In genomic region chr6:31590754-31591153, GRCm38 (mm10) we compare ENCODE assay signal across 30 mouse cellular contexts. TPM values are rescaled to one million over a fixed set of nuclear protein-coding genes. Genes with fewer than 3 reads are reported as not detected.
A peak's percentile ranks its signal among the peaks of the same experiment; 100 is the strongest.
DNase-seq lines count a peak whose midpoint lies in the region; ATAC-seq and TF ChIP-seq lines count a peak whose summit lies in the region.
"Had no signal": no experiment of that assay in that cellular context is flagged by ENCODE, and none has a peak within 500 bp of the region (broad histone marks: within the 10 kb centered on the region; RNA-seq: fewer than 3 reads in every experiment).

No protein-coding gene starts in this region.

- no peak overlapping the region for H3K9ac ChIP-seq in intestine, embryonic 16.5 days (ENCODE audit: low read depth, low read length)
- H3K9ac ChIP-seq in liver, embryonic 13.5 days = peak overlapping the region; percentile 51; the same call in 1 of the 2 replicates
- H3K9ac ChIP-seq in stomach, postnatal 0 days (ENCODE audit: low read length) = no peak overlapping the region
- H3K9ac ChIP-seq: forebrain, embryonic 12.5 days; heart, embryonic 13.5 days; limb, embryonic 15.5 days; lung, embryonic 15.5 days; midbrain, embryonic 12.5 days; neural tube, embryonic 12.5 days had no signal

- peak; percentile 64 for ATAC-seq in intestine, embryonic 16.5 days
- ATAC-seq in liver, embryonic 13.5 days (ENCODE audit: low read depth) = peak; percentile 27
- ATAC-seq in stomach, postnatal 0 days (ENCODE audit: low FRiP score, low TSS enrichment) = 0 out of 2 replicates have a peak, but pooled peaks have one; percentile 26
- ATAC-seq: hindbrain, embryonic 16.5 days had no signal

- intact Hi-C loops in left cerebral cortex, postnatal 4 days (cut with DNase I) = no loop called here

- H3K27ac ChIP-seq in intestine, embryonic 16.5 days (ENCODE audit: low read length) = no peak overlapping the region
- H3K27ac ChIP-seq in liver, embryonic 13.5 days = peak overlapping the region; percentile 92
- no peak overlapping the region for H3K27ac ChIP-seq in stomach, postnatal 0 days (replicated peaks)
- H3K27ac ChIP-seq: forebrain, embryonic 12.5 days; heart, embryonic 13.5 days; layer of hippocampus, adult 2 months; limb, embryonic 10.5 days; limb, embryonic 15.5 days; lung, embryonic 15.5 days; midbrain, embryonic 12.5 days; neural tube, embryonic 12.5 days had no signal

- H3K36me3 ChIP-seq in intestine, embryonic 16.5 days (ENCODE audit: control insufficient read depth, insufficient read depth, low read length) = no peaks in the 10 kb centered on the region
- H3K36me3 ChIP-seq in liver, embryonic 13.5 days = no peaks in the 10 kb centered on the region
- no peaks in the 10 kb centered on the region for H3K36me3 ChIP-seq in stomach, postnatal 0 days (ENCODE audit: control insufficient read depth, insufficient read depth, low read length)
- H3K36me3 ChIP-seq: forebrain, embryonic 12.5 days; heart, embryonic 13.5 days; limb, embryonic 10.5 days; limb, embryonic 15.5 days; lung, embryonic 15.5 days; midbrain, embryonic 12.5 days; neural tube, embryonic 12.5 days had no signal

- no peak for TF ChIP-seq CTCF in stomach, postnatal 0 days (IDR thresholded peaks at IDR 0.05; ENCODE audit: low read depth)

- H3K9me3 ChIP-seq in intestine, embryonic 16.5 days (ENCODE audit: control insufficient read depth, low read length) = no peaks in the 10 kb centered on the region
- H3K9me3 ChIP-seq in liver, embryonic 13.5 days (replicated peaks) = no peaks in the 10 kb centered on the region
- no peaks in the 10 kb centered on the region for H3K9me3 ChIP-seq in stomach, postnatal 0 days (ENCODE audit: control insufficient read depth, low read length)
- H3K9me3 ChIP-seq: forebrain, embryonic 12.5 days; heart, embryonic 13.5 days; limb, embryonic 10.5 days; limb, embryonic 15.5 days; lung, embryonic 15.5 days; midbrain, embryonic 12.5 days; neural tube, embryonic 12.5 days had no signal

- WGBS in intestine, embryonic 16.5 days = 44% methylated on average over 2 of the region's 2 CpGs
- WGBS in liver, embryonic 13.5 days (ENCODE audit: insufficient replicate concordance) = 10% methylated on average over 2 of the region's 2 CpGs
- WGBS in stomach, postnatal 0 days = 60% methylated on average over 2 of the region's 2 CpGs

- H3K27me3 ChIP-seq in intestine, embryonic 16.5 days (replicated peaks; ENCODE audit: control insufficient read depth, insufficient read depth, low read length) = no peaks in the 10 kb centered on the region
- no peaks in the 10 kb centered on the region for H3K27me3 ChIP-seq in liver, embryonic 13.5 days
- no peaks in the 10 kb centered on the region for H3K27me3 ChIP-seq in stomach, postnatal 0 days (ENCODE audit: control insufficient read depth, insufficient read depth, low read length)
- H3K27me3 ChIP-seq: forebrain, embryonic 12.5 days; heart, embryonic 13.5 days; limb, embryonic 15.5 days; lung, embryonic 15.5 days; megakaryocyte, embryonic 14.5 days; midbrain, embryonic 12.5 days; neural tube, embryonic 12.5 days had no signal

- peaks cover 15% of the 10 kb centered on the region; the same call in 1 of the 2 replicates for H3K4me1 ChIP-seq in intestine, embryonic 16.5 days (ENCODE audit: control insufficient read depth, insufficient read depth, low read length)
- H3K4me1 ChIP-seq in liver, embryonic 13.5 days (replicated peaks) = peaks cover 98% of the 10 kb centered on the region
- H3K4me1 ChIP-seq in stomach, postnatal 0 days (replicated peaks; ENCODE audit: control insufficient read depth, insufficient read depth) = 0 out of 2 replicates have a peak, but pooled peaks cover 5% of the 10 kb centered on the region
- H3K4me1 ChIP-seq: forebrain, embryonic 12.5 days; midbrain, embryonic 12.5 days; neural tube, embryonic 12.5 days had no signal

- DNase-seq in heart, adult 11 months = peak; percentile 67
- no peak for DNase-seq in heart, postnatal 4 days
- DNase-seq in liver, embryonic 13.5 days = peak; percentile 62
- no peak for DNase-seq in stomach, postnatal 0 days (ENCODE audit: low spot score)
- no peak for DNase-seq in left cerebral cortex, postnatal 4 days
- DNase-seq in embryo, embryonic 9.5 days (ENCODE audit: extremely low spot score) = no peak
- no peak for DNase-seq in lung, postnatal 14 days
- DNase-seq: adrenal gland, adult 8-10 months; cerebellum, adult 11 months; cerebellum, adult 9-10 months; gastrocnemius, postnatal 10 days; heart, postnatal 10 days; kidney, postnatal 25 days; lung, postnatal 4 days; right cerebral cortex, postnatal 4 days; thymus, postnatal 4 days had no signal

- no peak for TF ChIP-seq EP300 in stomach, postnatal 0 days (optimal IDR thresholded peaks at IDR 0.05)

- H3K4me3 ChIP-seq in intestine, embryonic 16.5 days (ENCODE audit: low read length) = no peak overlapping the region
- no peak overlapping the region for H3K4me3 ChIP-seq in liver, embryonic 13.5 days (replicated peaks)
- H3K4me3 ChIP-seq in stomach, postnatal 0 days (ENCODE audit: low read depth, low read length) = no peak overlapping the region
- H3K4me3 ChIP-seq: erythroblast, embryonic 14.5 days; forebrain, embryonic 12.5 days; heart, embryonic 13.5 days; layer of hippocampus, adult 2 months; limb, embryonic 10.5 days; limb, embryonic 15.5 days; lung, embryonic 15.5 days; megakaryocyte, embryonic 14.5 days; midbrain, embryonic 12.5 days; myocyte; neural tube, embryonic 12.5 days had no signal

- H3K4me2 ChIP-seq in intestine, embryonic 16.5 days (ENCODE audit: low read depth, low read length) = no peak overlapping the region
- H3K4me2 ChIP-seq in liver, embryonic 13.5 days = peak overlapping the region; percentile 13; the same call in 1 of the 2 replicates
- no peak overlapping the region for H3K4me2 ChIP-seq in stomach, postnatal 0 days (replicated peaks; ENCODE audit: low read depth)
- H3K4me2 ChIP-seq: forebrain, embryonic 12.5 days; heart, embryonic 13.5 days; limb, embryonic 15.5 days; lung, embryonic 15.5 days; midbrain, embryonic 12.5 days; neural tube, embryonic 12.5 days had no signal

RNA-seq across cellular contexts. Expression of gene Podxl, which starts 27.0 kb away (rescaled TPM):
- 10 to 100 TPM; 68.6 to 78.1 TPM for total RNA-seq in heart, postnatal 4 days (2021)
- polyA plus RNA-seq in intestine, embryonic 16.5 days (2015; fragmentation: Nextera tagmentation; extraction: Ambion mirVana) = 36.2 and 47.4 TPM in 2 replicates
- 10.9 and 13.5 TPM in 2 replicates for polyA plus RNA-seq in liver, embryonic 13.5 days (2015; fragmentation: Nextera tagmentation; extraction: Ambion mirVana)
- 6.6 and 6.7 TPM in 2 replicates for polyA plus RNA-seq in stomach, postnatal 0 days (2015; fragmentation: Nextera tagmentation; extraction: Ambion mirVana)
- 10 to 100 TPM; 19.0 to 20.2 TPM for total RNA-seq in left cerebral cortex, postnatal 4 days (2021)
- total RNA-seq: CH12.LX had no signal

Comparison
In these comparisons a context has a peak if more than half of its experiments do, and no peak if none do; other contexts are left out.
1. DNase-seq: peak in heart, adult 11 months (single experiment) and liver, embryonic 13.5 days (single experiment); none in heart, postnatal 4 days (single experiment), stomach, postnatal 0 days (single experiment), left cerebral cortex, postnatal 4 days (single experiment), embryo, embryonic 9.5 days (single experiment) and lung, postnatal 14 days (single experiment).
2. Peak in every context shown above with its lines, with median percentiles within 50 percentile points of each other: ATAC-seq.